Mouse (Mus musculus) E14TG2a.4 (cell line): ENCODE data around the gene Cryl1.

Experiments used
- H3K27me3 ChIP-seq: 2 replicates; pipeline ENCODE4 v1.6.1; 2014; ENCODE audit warnings: low read length, control low read depth; ENCODE audit not compliant: insufficient read depth
- H3K36me3 ChIP-seq: 2 replicates; pipeline ENCODE4 v1.6.1; 2014; ENCODE audit warnings: low read length, control low read depth; ENCODE audit not compliant: insufficient read depth
- H3K4me1 ChIP-seq: replicated peaks from 2 replicates; pipeline ENCODE4 v1.6.1; 2014; ENCODE audit warnings: low read depth, low read length, control low read depth
- H3K4me3 ChIP-seq: replicated peaks from 2 replicates; pipeline ENCODE4 v1.5.1; 2014; ENCODE audit warnings: mild to moderate bottlenecking, low read length
- H3K9me3 ChIP-seq: 2 replicates; pipeline ENCODE4 v1.6.1; 2014; ENCODE audit warnings: low read length, control low read depth
- CTCF ChIP-seq: conservative IDR thresholded peaks from 2 replicates; pipeline ENCODE4 v1.5.1; 2014; ENCODE audit warnings: low read length
- NANOG ChIP-seq: IDR thresholded peaks from 2 replicates; pipeline ENCODE4 v1.6.1; 2014; ENCODE audit warnings: borderline replicate concordance, low read length, mixed read lengths
- POU5F1 ChIP-seq: IDR thresholded peaks from 2 replicates; pipeline ENCODE4 v1.6.1; 2014; ENCODE audit warnings: low read length, borderline replicate concordance

Gene Cryl1

GRCm38 (mm10) chr14:57343057-57343750, 55.1 kb downstream of the Cryl1 start:
- Histone ChIP-seq H3K27me3 (no peaks in the 10 kb centered on the region; the same call in 1 of the 2 replicates), H3K9me3 (no peaks in the 10 kb centered on the region), H3K36me3 (no peaks in the 10 kb centered on the region), H3K4me3 (no peak overlapping the region), H3K4me1 (peaks cover 27% of the 10 kb centered on the region)
- no peak for TF ChIP-seq POU5F1
- no peak for TF ChIP-seq CTCF
- no peak for TF ChIP-seq NANOG

- TF ChIP-seq CTCF (no peak), NANOG (no peak), POU5F1 (no peak)
Observed at GRCm38 (mm10) chr14:57342316-57343055, 55.8 kb downstream of the Cryl1 start.

GRCm38 (mm10) chr14:57338666-57339065, 59.7 kb downstream of the Cryl1 start:
- H3K27me3 ChIP-seq = no peaks in the 10 kb centered on the region
- no peaks in the 10 kb centered on the region for H3K9me3 ChIP-seq
- no peak overlapping the region for H3K4me3 ChIP-seq
- no peaks in the 10 kb centered on the region for H3K36me3 ChIP-seq
- peaks cover 20% of the 10 kb centered on the region for H3K4me1 ChIP-seq
- TF ChIP-seq CTCF = no peak
- TF ChIP-seq POU5F1 = no peak
- TF ChIP-seq NANOG = no peak

More at GRCm38 (mm10) chr14:57342316-57343055, 55.8 kb downstream of the Cryl1 start:
- no peaks in the 10 kb centered on the region for H3K36me3 ChIP-seq
- H3K4me3 ChIP-seq = no peak overlapping the region
- H3K9me3 ChIP-seq = no peaks in the 10 kb centered on the region
- peaks cover 31% of the 10 kb centered on the region for H3K4me1 ChIP-seq
- no peaks in the 10 kb centered on the region for H3K27me3 ChIP-seq

- Histone ChIP-seq H3K9me3 (no peaks in the 10 kb centered on the region), H3K4me1 (peaks cover 16% of the 10 kb centered on the region), H3K4me3 (no peak overlapping the region), H3K36me3 (no peaks in the 10 kb centered on the region), H3K27me3 (no peaks in the 10 kb centered on the region)
- TF ChIP-seq NANOG = no peak
- peak; percentile 63 for TF ChIP-seq CTCF
Observed at GRCm38 (mm10) chr14:57334833-57335232, 63.5 kb downstream of the Cryl1 start.

- 0 out of 2 replicates have a peak, but pooled peaks cover 7% of the 10 kb centered on the region for H3K4me1 ChIP-seq
- no peaks in the 10 kb centered on the region for H3K36me3 ChIP-seq
- H3K9me3 ChIP-seq = no peaks in the 10 kb centered on the region
- H3K4me3 ChIP-seq = no peak overlapping the region
- H3K27me3 ChIP-seq = no peaks in the 10 kb centered on the region
- TF ChIP-seq CTCF (no peak), POU5F1 (no peak), NANOG (no peak)
Observed at GRCm38 (mm10) chr14:57332503-57332902, 65.8 kb downstream of the Cryl1 start.

DNA sequence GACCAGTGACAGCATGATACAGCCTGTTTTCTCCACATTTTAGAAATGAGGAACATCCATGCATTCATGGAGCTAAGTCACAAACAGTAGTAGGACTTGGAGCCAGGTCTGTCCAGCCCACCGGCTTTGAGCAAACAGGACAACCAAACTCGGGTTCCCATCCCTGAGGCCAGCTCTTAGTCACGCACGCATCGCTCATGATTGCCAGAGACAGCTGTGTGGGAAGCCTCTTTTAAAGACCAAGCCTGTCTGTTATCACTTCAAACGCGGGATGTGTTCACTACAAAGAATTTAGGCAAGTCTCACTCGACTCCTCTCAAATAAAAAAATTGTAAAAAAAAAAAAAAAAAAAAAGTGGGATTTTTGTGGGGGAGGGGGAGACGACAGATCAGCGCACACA, 67.2 kb downstream of the Cryl1 start:
- TF ChIP-seq CTCF (no peak), POU5F1 (no peak), NANOG (no peak)
- Histone ChIP-seq H3K9me3 (no peaks in the 10 kb centered on the region), H3K36me3 (no peaks in the 10 kb centered on the region), H3K4me3 (no peak overlapping the region), H3K4me1 (0 out of 2 replicates have a peak, but pooled peaks cover 7% of the 10 kb centered on the region), H3K27me3 (no peaks in the 10 kb centered on the region)

DNA sequence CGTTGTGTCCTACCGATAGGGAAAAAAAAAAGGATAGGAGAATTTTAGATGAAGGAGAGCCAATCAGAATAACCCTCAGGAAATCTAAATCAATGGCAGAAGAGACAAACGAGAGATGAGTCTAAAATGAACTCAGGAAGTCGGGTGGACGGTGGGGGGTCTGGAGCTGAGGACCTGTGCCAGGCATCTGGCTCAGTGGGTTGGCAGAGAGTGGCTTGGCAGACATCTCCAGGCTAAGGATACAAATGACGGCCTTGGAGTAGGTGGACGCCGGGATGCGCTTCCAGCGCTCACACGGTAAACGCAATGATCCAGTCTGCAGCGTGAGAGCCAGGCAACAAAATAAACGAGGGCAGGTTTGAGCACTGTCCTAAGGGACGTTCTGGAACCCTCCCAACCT, 68.7 kb downstream of the Cryl1 start:
- H3K36me3 ChIP-seq = no peaks in the 10 kb centered on the region
- TF ChIP-seq CTCF (no peak), POU5F1 (no peak), NANOG (no peak)
- H3K4me1 ChIP-seq = 0 out of 2 replicates have a peak, but pooled peaks cover 7% of the 10 kb centered on the region
- no peaks in the 10 kb centered on the region for H3K9me3 ChIP-seq
- no peak overlapping the region for H3K4me3 ChIP-seq
- 0 out of 2 replicates have a peak, but pooled peaks cover 2% of the 10 kb centered on the region for H3K27me3 ChIP-seq

DNA sequence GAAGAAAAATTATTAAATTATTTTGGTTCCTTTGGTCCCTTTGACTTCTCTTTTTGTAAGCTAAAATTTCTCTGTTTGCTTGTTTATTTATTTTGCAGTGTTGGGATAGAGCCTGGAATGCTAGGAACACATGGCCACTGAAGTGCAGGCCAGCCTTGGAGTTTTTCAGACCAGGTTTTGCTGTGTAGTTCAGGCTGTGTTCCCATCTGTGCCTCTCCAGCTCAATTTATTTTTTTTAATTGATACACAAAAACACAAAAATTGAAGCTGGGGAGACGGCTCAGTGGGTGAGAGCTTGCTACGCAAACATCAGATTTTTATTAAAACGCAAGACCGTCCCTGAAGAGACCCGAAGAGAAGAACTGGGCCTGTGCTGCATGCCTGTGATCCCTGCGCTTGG, 71.6 kb downstream of the Cryl1 start:
- Histone ChIP-seq H3K4me1 (no peaks in the 10 kb centered on the region), H3K27me3 (0 out of 2 replicates have a peak, but pooled peaks cover 2% of the 10 kb centered on the region), H3K4me3 (no peak overlapping the region), H3K36me3 (no peaks in the 10 kb centered on the region), H3K9me3 (no peaks in the 10 kb centered on the region)
- TF ChIP-seq POU5F1 (no peak), NANOG (no peak), CTCF (no peak)
